ENCODE assay signal across 26 mouse cellular contexts in the genomic region with DNA sequence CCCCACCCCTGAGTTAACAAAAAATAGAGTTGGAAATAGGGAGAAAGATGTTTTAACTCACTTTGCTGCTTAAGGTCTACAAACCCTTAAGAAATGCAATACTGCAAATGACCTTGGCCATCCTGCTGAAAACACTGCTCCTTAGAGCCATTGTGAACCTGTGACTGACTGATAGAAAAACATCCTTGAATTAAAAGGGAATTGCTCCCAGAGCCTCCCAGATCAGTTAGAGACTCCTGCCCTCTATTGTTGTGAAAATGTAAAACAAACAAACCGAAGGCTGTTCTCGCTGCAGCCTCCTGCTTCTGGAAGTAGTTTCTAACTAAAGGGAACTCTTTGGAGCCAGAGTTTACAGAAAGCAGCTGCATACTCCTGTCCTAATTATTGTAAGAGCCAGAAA.
A peak's percentile ranks its signal among the peaks of the same experiment; 100 is the strongest.
DNase-seq lines count a peak whose midpoint lies in the region; ATAC-seq and TF ChIP-seq lines count a peak whose summit lies in the region.
"Had no signal": no experiment of that assay in that cellular context is flagged by ENCODE, and none has a peak within 500 bp of the region (broad histone marks: within the 10 kb centered on the region; RNA-seq: fewer than 3 reads in every experiment).

No protein-coding gene starts in this region.

- no peak for ATAC-seq in hindbrain, postnatal 0 days
- ATAC-seq in hindbrain, embryonic 14.5 days (ENCODE audit: low FRiP score): no peak
- no peak for ATAC-seq in kidney, embryonic 15.5 days (replicated peaks; ENCODE audit: low FRiP score)
- ATAC-seq: forebrain, embryonic 15.5 days; intestine, embryonic 15.5 days had no signal

- no peak overlapping the region for H3K4me2 ChIP-seq in hindbrain, postnatal 0 days (ENCODE audit: low read depth, low read length)
- H3K4me2 ChIP-seq in hindbrain, embryonic 14.5 days (replicated peaks): no peak overlapping the region
- no peak overlapping the region for H3K4me2 ChIP-seq in kidney, embryonic 15.5 days
- H3K4me2 ChIP-seq: embryonic facial prominence, embryonic 12.5 days; forebrain, embryonic 15.5 days; heart, embryonic 15.5 days; intestine, embryonic 15.5 days; limb, embryonic 15.5 days; liver, embryonic 13.5 days had no signal

- 0 out of 2 replicates have a peak, but pooled peaks cover 13% of the 10 kb centered on the region for H3K27me3 ChIP-seq in hindbrain, postnatal 0 days (ENCODE audit: insufficient read depth, low read length)
- peaks cover 37% of the 10 kb centered on the region for H3K27me3 ChIP-seq in hindbrain, embryonic 14.5 days (ENCODE audit: control insufficient read depth, insufficient read depth, low read length)
- peaks cover 69% of the 10 kb centered on the region for H3K27me3 ChIP-seq in E14TG2a.4 (ENCODE audit: insufficient read depth, low read length)
- peaks cover 61% of the 10 kb centered on the region for H3K27me3 ChIP-seq in kidney, embryonic 15.5 days

- peak; percentile 12 for DNase-seq in embryo, embryonic 11 days
- DNase-seq in embryo, embryonic 9.5 days (ENCODE audit: extremely low spot score): no peak
- peak; percentile 45 for DNase-seq in hindbrain, postnatal 0 days (ENCODE audit: low spot score)
- no peak for DNase-seq in hindbrain, embryonic 14.5 days (ENCODE audit: low spot score)
- peak; percentile 82 for DNase-seq in R1 (ENCODE audit: low read depth, low spot score)
- DNase-seq: adrenal gland, postnatal 10 days; cerebellum, adult 11-12 months; cerebellum, adult 9-11 months; kidney, adult 2 months; kidney, postnatal 4 days; liver, embryonic 13.5 days; lung, adult 2 months; lung, postnatal 10 days; retina, postnatal 1 day; right cerebral cortex, postnatal 14 days; thymus, postnatal 4 days had no signal

- H3K9ac ChIP-seq in hindbrain, postnatal 0 days (replicated peaks; ENCODE audit: low read length): no peak overlapping the region
- H3K9ac ChIP-seq in hindbrain, embryonic 14.5 days: no peak overlapping the region
- H3K9ac ChIP-seq in kidney, embryonic 15.5 days: no peak overlapping the region
- H3K9ac ChIP-seq: embryonic facial prominence, embryonic 12.5 days; forebrain, embryonic 15.5 days; heart, embryonic 15.5 days; intestine, embryonic 15.5 days; limb, embryonic 15.5 days; liver, embryonic 13.5 days had no signal

- H3K4me1 ChIP-seq in hindbrain, postnatal 0 days (ENCODE audit: insufficient read depth, low read length): no peaks in the 10 kb centered on the region
- peaks cover 10% of the 10 kb centered on the region for H3K4me1 ChIP-seq in hindbrain, embryonic 14.5 days (replicated peaks; ENCODE audit: control insufficient read depth, insufficient read depth, low read length)
- H3K4me1 ChIP-seq in E14TG2a.4 (replicated peaks; ENCODE audit: low read depth, low read length): peaks cover 46% of the 10 kb centered on the region
- H3K4me1 ChIP-seq in kidney, embryonic 15.5 days: no peaks in the 10 kb centered on the region
- H3K4me1 ChIP-seq: embryonic facial prominence, embryonic 12.5 days; heart, embryonic 15.5 days; intestine, embryonic 15.5 days; liver, embryonic 13.5 days had no signal

- H3K9me3 ChIP-seq in hindbrain, postnatal 0 days (ENCODE audit: low read length): no peaks in the 10 kb centered on the region
- H3K9me3 ChIP-seq in hindbrain, embryonic 14.5 days (ENCODE audit: control insufficient read depth, low read length): no peaks in the 10 kb centered on the region
- peaks cover 15% of the 10 kb centered on the region for H3K9me3 ChIP-seq in E14TG2a.4 (ENCODE audit: low read length)
- no peaks in the 10 kb centered on the region for H3K9me3 ChIP-seq in kidney, embryonic 15.5 days (replicated peaks)
- H3K9me3 ChIP-seq: embryonic facial prominence, embryonic 12.5 days; forebrain, embryonic 15.5 days; heart, embryonic 15.5 days; intestine, embryonic 15.5 days; limb, embryonic 10.5 days; limb, embryonic 15.5 days; liver, embryonic 13.5 days had no signal

- no peaks in the 10 kb centered on the region for H3K36me3 ChIP-seq in hindbrain, postnatal 0 days (ENCODE audit: insufficient read depth, low read length)
- no peaks in the 10 kb centered on the region for H3K36me3 ChIP-seq in hindbrain, embryonic 14.5 days (replicated peaks; ENCODE audit: control insufficient read depth, insufficient read depth)
- no peaks in the 10 kb centered on the region for H3K36me3 ChIP-seq in E14TG2a.4 (ENCODE audit: insufficient read depth, low read length)
- H3K36me3 ChIP-seq in kidney, embryonic 15.5 days: no peaks in the 10 kb centered on the region
- H3K36me3 ChIP-seq: embryonic facial prominence, embryonic 12.5 days; forebrain, embryonic 15.5 days; heart, embryonic 15.5 days; intestine, embryonic 15.5 days; limb, embryonic 10.5 days; limb, embryonic 15.5 days; liver, embryonic 13.5 days had no signal

- 37% methylated on average over 2 of the region's 2 CpGs for WGBS in hindbrain, postnatal 0 days
- 13% methylated on average over 2 of the region's 2 CpGs for WGBS in hindbrain, embryonic 14.5 days
- WGBS in kidney, embryonic 15.5 days: 3% methylated on average over 2 of the region's 2 CpGs

- H3K27ac ChIP-seq in hindbrain, postnatal 0 days: no peak overlapping the region
- H3K27ac ChIP-seq in hindbrain, embryonic 14.5 days: no peak overlapping the region
- no peak overlapping the region for H3K27ac ChIP-seq in kidney, embryonic 15.5 days
- H3K27ac ChIP-seq: embryonic facial prominence, embryonic 12.5 days; forebrain, embryonic 15.5 days; heart, embryonic 15.5 days; intestine, embryonic 15.5 days; kidney, postnatal 0 days; limb, embryonic 10.5 days; limb, embryonic 15.5 days; liver, embryonic 13.5 days; macrophage had no signal

- no peak overlapping the region for H3K4me3 ChIP-seq in hindbrain, postnatal 0 days (ENCODE audit: low read length)
- no peak overlapping the region for H3K4me3 ChIP-seq in hindbrain, embryonic 14.5 days (replicated peaks; ENCODE audit: low read length)
- H3K4me3 ChIP-seq in E14TG2a.4 (replicated peaks; ENCODE audit: low read length): 0 out of 2 replicates have a peak overlapping the region, but pooled peaks have one; percentile 13
- no peak overlapping the region for H3K4me3 ChIP-seq in kidney, embryonic 15.5 days (replicated peaks)
- H3K4me3 ChIP-seq: embryonic facial prominence, embryonic 12.5 days; forebrain, embryonic 15.5 days; heart, embryonic 15.5 days; intestine, embryonic 15.5 days; limb, embryonic 10.5 days; limb, embryonic 15.5 days; liver, embryonic 13.5 days had no signal

- TF ChIP-seq CTCF in hindbrain, postnatal 0 days (IDR thresholded peaks at IDR 0.05; ENCODE audit: low read depth): peak; percentile 25
- TF ChIP-seq CTCF in E14TG2a.4 (conservative IDR thresholded peaks at IDR 0.05; ENCODE audit: low read length): no peak

Comparison
In these comparisons a context has a peak if more than half of its experiments do, and no peak if none do; other contexts are left out.
1. DNase-seq: peak in embryo, embryonic 11 days (single experiment), hindbrain, postnatal 0 days (single experiment) and R1 (single experiment); none in embryo, embryonic 9.5 days (single experiment) and hindbrain, embryonic 14.5 days (single experiment).